Mouse (Mus musculus) heart, adult 2 months (tissue): ENCODE results near the gene Ikbke.

Source experiments
- CTCF ChIP-seq: fragments of 200-600 bp; IDR thresholded peaks from 2 replicates; pipeline ENCODE4 v1.8.1; 2022; ENCODE audit warnings: antibody characterized with exemption, mild to moderate bottlenecking, moderate library complexity
- EP300 ChIP-seq: fragments of 200-500 bp; IDR thresholded peaks from 2 replicates; pipeline ENCODE4 v1.6.1; 2011; ENCODE audit warnings: low read depth, low read length, control low read depth; ENCODE audit not compliant: insufficient read depth
- POLR2A ChIP-seq: fragments of 200-500 bp; IDR thresholded peaks from 2 replicates; pipeline ENCODE4 v1.6.1; 2011; ENCODE audit warnings: mild to moderate bottlenecking, low read depth, low read length, control low read depth; ENCODE audit not compliant: insufficient read depth

DNA sequence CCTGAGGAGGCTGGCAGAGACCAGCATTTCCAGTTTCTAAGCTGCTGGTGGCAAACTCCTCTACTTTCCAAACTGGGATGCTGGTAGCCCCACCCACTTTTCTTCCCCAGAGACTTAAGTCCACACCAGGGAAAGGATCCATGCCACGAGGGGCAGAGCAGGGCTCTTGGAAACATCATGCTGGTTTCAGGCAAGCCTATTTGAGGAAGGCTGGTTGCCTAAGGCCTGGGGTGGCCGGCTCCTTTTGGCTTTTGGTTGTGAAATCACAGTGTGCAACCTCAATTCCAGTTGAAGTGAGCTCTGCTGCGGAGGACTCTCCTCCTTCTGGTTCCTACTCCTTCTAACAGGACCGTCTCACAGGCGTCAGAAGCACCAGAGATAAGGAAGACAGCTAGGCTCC lies 7.4 kb upstream of the Ikbke start:
- TF ChIP-seq CTCF (no peak), POLR2A (no peak), EP300 (no peak)
